Mouse (Mus musculus): ENCODE data around the gene Snx29. TPM values are rescaled to one million over a fixed set of nuclear protein-coding genes. Genes with fewer than 3 reads are reported as not detected.

Gene Snx29
- polyA plus RNA-seq, 1 experiment = 4.9 TPM

DNA sequence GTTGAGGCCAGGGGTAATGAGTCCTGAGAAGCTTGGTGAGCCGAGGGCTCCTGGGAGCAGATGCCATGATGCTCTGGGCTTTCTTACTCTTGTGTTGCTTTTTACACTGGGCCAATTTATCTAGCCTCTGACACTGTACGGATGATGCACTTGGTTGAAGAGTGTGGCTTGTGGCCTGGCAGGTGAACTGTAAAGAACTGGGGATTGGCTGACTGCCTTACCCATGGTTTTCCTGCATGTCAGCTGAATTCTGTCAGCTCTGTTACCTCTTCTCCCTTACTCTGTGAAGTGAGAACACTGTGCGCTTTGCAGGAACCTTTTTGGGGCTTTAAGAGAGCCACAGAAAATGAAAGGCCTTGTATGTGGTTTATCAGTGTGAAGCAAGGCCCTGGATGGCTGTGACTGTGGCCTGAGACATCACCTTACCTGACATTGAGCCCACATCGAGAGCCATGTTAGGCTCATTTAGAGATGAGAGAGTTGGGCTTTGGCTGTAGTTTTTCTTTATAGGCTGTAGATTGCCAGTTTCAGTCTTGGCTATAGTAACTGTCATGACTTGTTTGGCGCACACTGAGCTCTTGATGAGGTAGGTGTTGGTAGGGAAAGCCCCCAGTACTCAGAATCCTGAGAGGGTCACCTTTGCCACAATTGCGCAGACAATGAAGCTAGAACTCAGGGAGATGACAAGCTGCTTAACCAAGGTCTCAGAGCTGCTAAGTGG, 77.3 kb downstream of the Snx29 start:
- Histone ChIP-seq H3K4me1 (ENCODE audit: control insufficient read depth, insufficient read depth, low read length) (no peaks in the 10 kb centered on the region), H3K4me3 (ENCODE audit: insufficient read depth, low read length) (no peak overlapping the region), H3K27ac (ENCODE audit: insufficient read depth, low read length) (no peak overlapping the region)
- TF ChIP-seq CTCF (IDR thresholded peaks at IDR 0.05; ENCODE audit: borderline replicate concordance, insufficient read depth, low read length) (no peak), POLR2A (IDR thresholded peaks at IDR 0.05; ENCODE audit: low read depth, low read length) (no peak)

DNA sequence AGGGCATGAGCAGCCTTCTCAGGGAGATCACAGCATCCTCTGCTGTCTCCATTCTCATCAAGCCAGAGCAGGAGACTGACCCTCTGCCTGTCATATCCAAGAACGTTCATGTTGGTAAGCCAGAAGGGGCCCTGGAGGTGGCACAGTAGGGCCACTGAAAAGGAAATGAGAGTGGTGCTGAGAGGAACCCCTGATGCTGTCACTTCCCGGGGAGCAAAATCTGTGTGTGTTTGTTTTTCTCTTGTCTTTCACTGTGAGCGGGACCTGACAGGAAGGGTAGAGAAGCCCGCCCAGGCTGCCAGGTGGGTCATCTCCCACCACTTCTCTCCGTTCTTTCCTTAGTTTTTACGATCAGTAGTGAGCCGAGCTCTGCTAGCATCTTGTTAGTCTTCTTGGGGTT, 78.2 kb downstream of the Snx29 start:
- no peak for TF ChIP-seq POLR2A (IDR thresholded peaks at IDR 0.05; ENCODE audit: low read depth, low read length)
- Histone ChIP-seq H3K4me3 (ENCODE audit: insufficient read depth, low read length) (no peak overlapping the region), H3K27ac (ENCODE audit: insufficient read depth, low read length) (no peak overlapping the region), H3K4me1 (ENCODE audit: control insufficient read depth, insufficient read depth, low read length) (no peaks in the 10 kb centered on the region)

DNA sequence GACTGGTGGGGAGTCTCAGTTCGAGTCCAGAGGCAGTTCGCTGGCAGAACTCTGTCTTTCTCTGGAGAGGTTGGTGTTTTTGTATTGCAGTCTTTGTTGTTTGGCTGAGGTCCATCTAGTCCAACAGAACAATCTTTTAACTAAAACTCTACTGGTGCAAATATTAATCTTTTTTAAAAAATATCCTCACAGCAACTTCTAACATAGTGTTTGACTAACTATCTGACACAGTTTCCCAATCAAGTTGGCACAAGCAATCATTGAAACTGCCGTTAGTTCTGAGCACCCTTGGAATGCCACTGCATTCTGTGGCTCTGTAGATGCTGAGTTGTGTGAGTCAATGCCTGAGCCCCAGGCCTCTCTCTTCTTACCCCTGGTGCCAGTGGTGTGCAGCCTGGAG, 82.5 kb downstream of the Snx29 start:
- Histone ChIP-seq H3K4me3 (ENCODE audit: insufficient read depth, low read length) (no peak overlapping the region), H3K4me1 (ENCODE audit: control insufficient read depth, insufficient read depth, low read length) (no peaks in the 10 kb centered on the region), H3K27ac (ENCODE audit: insufficient read depth, low read length) (no peak overlapping the region)
- TF ChIP-seq CTCF (IDR thresholded peaks at IDR 0.05; ENCODE audit: borderline replicate concordance, insufficient read depth, low read length) (no peak), POLR2A (IDR thresholded peaks at IDR 0.05; ENCODE audit: low read depth, low read length) (no peak)

- no peak for TF ChIP-seq CTCF (IDR thresholded peaks at IDR 0.05; ENCODE audit: borderline replicate concordance, insufficient read depth, low read length)
- TF ChIP-seq POLR2A (IDR thresholded peaks at IDR 0.05; ENCODE audit: low read depth, low read length) = no peak
- Histone ChIP-seq H3K4me3 (ENCODE audit: insufficient read depth, low read length) (no peak overlapping the region), H3K27ac (ENCODE audit: insufficient read depth, low read length) (no peak overlapping the region), H3K4me1 (ENCODE audit: control insufficient read depth, insufficient read depth, low read length) (no peaks in the 10 kb centered on the region)
Measured at GRCm38 (mm10) chr16:11406201-11406600, 83.5 kb downstream of the Snx29 start.

DNA sequence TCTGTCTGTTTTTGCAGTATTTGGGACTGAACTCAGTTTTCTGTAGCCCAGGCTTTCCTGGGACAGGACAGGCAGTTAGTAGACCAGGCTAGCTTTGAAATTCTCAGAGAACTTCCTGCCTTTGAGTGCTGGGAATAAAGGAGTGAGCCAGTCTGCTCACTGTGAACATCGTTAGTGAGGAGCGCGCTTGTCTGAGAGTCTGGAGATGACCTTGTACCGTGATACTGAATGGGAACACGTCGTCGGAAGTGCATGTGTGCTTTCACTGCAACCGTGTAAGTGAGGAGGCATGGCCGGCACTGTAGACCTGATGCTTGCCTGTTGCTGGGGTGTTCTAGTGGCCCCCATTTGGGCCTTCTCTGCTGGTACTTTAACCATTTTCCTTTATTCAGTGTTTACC, 83.9 kb downstream of the Snx29 start:
- Histone ChIP-seq H3K27ac (ENCODE audit: insufficient read depth, low read length) (no peak overlapping the region), H3K4me1 (ENCODE audit: control insufficient read depth, insufficient read depth, low read length) (no peaks in the 10 kb centered on the region), H3K4me3 (ENCODE audit: insufficient read depth, low read length) (no peak overlapping the region)
- TF ChIP-seq CTCF (IDR thresholded peaks at IDR 0.05; ENCODE audit: borderline replicate concordance, insufficient read depth, low read length) = no peak
- no peak for TF ChIP-seq POLR2A (IDR thresholded peaks at IDR 0.05; ENCODE audit: low read depth, low read length)

DNA sequence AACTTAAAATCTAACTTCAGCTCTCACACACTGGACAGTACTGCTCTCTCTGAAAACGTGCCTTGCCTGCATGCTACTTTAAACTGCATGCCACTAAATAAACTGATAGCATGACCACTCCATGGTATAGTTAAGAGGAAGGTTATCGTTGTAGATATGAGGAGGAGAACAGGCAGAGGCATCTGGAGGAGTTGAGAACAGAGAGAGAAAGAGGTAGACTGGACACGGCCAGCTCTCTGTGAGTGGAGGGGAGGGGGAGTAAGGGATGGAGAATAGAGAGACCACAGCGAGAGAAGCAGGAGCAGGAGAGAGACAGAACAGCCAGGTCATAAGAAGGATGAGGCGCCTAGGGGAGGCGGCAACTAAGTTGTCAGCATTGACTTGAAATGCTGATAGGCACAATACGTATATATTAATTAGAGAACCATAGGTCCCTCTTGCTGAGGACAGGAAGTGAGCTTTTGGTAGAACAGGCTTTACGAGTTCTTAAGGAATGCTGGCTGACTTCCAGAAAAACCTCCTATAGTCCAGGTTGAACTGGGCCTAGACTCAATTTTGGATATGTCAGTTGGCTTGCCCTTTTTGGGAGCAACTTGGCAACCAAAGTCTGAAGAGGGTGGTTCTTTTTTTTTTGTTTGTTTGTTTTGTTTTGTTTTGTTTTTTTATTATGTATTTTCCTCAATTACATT, 85.4 kb downstream of the Snx29 start:
- H3K4me3 ChIP-seq (ENCODE audit: insufficient read depth, low read length) = no peak overlapping the region
- H3K27ac ChIP-seq (ENCODE audit: insufficient read depth, low read length) = no peak overlapping the region
- no peaks in the 10 kb centered on the region for H3K4me1 ChIP-seq (ENCODE audit: control insufficient read depth, insufficient read depth, low read length)
- TF ChIP-seq CTCF (IDR thresholded peaks at IDR 0.05; ENCODE audit: borderline replicate concordance, insufficient read depth, low read length) (no peak), POLR2A (IDR thresholded peaks at IDR 0.05; ENCODE audit: low read depth, low read length) (no peak)

DNA sequence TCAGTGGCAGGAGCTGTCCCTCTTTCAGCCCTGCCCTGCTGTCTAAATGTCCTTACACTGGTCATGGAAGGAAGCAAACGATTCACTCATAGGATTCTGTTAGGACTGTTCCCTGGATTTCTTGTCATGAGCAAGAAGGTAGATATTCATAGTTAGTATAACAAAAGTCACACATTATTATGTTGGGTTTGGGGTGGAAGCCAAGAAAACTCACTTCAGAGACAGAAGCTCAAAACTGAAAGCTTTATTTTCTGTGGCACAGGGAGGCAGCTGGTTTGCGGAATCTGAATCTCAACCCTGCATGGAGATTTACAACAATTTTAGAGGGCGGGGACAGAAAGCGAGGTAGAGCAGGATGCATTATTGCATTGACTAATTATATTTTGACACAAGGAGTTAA, 86.0 kb downstream of the Snx29 start:
- H3K4me3 ChIP-seq (ENCODE audit: insufficient read depth, low read length) = no peak overlapping the region
- H3K27ac ChIP-seq (ENCODE audit: insufficient read depth, low read length) = no peak overlapping the region
- TF ChIP-seq POLR2A (IDR thresholded peaks at IDR 0.05; ENCODE audit: low read depth, low read length) = no peak
- TF ChIP-seq CTCF (IDR thresholded peaks at IDR 0.05; ENCODE audit: borderline replicate concordance, insufficient read depth, low read length) = no peak
- no peaks in the 10 kb centered on the region for H3K4me1 ChIP-seq (ENCODE audit: control insufficient read depth, insufficient read depth, low read length)

DNA sequence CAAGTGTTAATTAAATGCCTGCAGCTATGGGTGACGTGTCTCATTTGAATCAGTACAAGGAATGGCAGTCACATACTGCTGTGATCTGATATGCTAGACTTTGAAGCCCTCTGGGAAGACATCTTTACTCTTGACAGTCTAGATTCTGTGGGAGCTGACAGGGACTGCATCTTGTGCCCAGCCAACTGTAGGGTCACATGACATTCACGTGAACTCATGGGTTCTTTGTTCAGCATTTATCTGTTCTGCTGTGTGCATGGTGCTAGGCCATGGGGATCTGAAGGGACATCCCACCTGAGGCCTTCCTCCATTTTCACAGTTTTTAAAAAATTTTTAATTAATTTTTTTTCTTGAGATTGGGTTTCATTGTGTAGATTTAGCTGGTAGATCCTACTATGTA, 91.9 kb downstream of the Snx29 start:
- Histone ChIP-seq H3K4me1 (ENCODE audit: control insufficient read depth, insufficient read depth, low read length) (no peaks in the 10 kb centered on the region), H3K4me3 (ENCODE audit: insufficient read depth, low read length) (no peak overlapping the region), H3K27ac (ENCODE audit: insufficient read depth, low read length) (no peak overlapping the region)
- TF ChIP-seq CTCF (IDR thresholded peaks at IDR 0.05; ENCODE audit: borderline replicate concordance, insufficient read depth, low read length) = no peak
- TF ChIP-seq POLR2A (IDR thresholded peaks at IDR 0.05; ENCODE audit: low read depth, low read length) = no peak

GRCm38 (mm10) chr16:11418183-11418588, 95.5 kb downstream of the Snx29 start:
- Histone ChIP-seq H3K4me3 (ENCODE audit: insufficient read depth, low read length) (no peak overlapping the region), H3K4me1 (ENCODE audit: control insufficient read depth, insufficient read depth, low read length) (peaks cover 5% of the 10 kb centered on the region), H3K27ac (ENCODE audit: insufficient read depth, low read length) (no peak overlapping the region)
- TF ChIP-seq CTCF (IDR thresholded peaks at IDR 0.05; ENCODE audit: borderline replicate concordance, insufficient read depth, low read length) (peak; percentile 92; the same call in 1 of the 2 replicates), POLR2A (IDR thresholded peaks at IDR 0.05; ENCODE audit: low read depth, low read length) (no peak)

GRCm38 (mm10) chr16:11420311-11421080, 97.8 kb downstream of the Snx29 start:
- Histone ChIP-seq H3K4me1 (ENCODE audit: control insufficient read depth, insufficient read depth, low read length) (peaks cover 5% of the 10 kb centered on the region), H3K4me3 (ENCODE audit: insufficient read depth, low read length) (no peak overlapping the region), H3K27ac (ENCODE audit: insufficient read depth, low read length) (peak overlapping the region; percentile 57)
- TF ChIP-seq POLR2A (IDR thresholded peaks at IDR 0.05; ENCODE audit: low read depth, low read length) = no peak
- TF ChIP-seq CTCF (IDR thresholded peaks at IDR 0.05; ENCODE audit: borderline replicate concordance, insufficient read depth, low read length) = no peak

Data from embryonic fibroblast, embryonic 13.5 days (primary cell).